Mouse (Mus musculus) adrenal gland, postnatal 36 days (tissue): ENCODE results near the gene Tunar. TPM values are rescaled to one million over a fixed set of nuclear protein-coding genes. Genes with fewer than 3 reads are reported as not detected.

Source experiments
- DNase-seq, 2 experiments: peaks; one replicate each; pipeline ENCODE4 v3.0.0; 2021; ENCODE audit warnings: mixed read lengths in 1 of 2
- total RNA-seq, 2 experiments: library from RNA; stranded (reverse); gene quantifications; 2 replicates each; pipeline ENCODE4 v1.2.3; 2021

The Tunar gene
- total RNA-seq, 2 experiments from 2014 or later = 0.53 to 0.66 TPM

DNA sequence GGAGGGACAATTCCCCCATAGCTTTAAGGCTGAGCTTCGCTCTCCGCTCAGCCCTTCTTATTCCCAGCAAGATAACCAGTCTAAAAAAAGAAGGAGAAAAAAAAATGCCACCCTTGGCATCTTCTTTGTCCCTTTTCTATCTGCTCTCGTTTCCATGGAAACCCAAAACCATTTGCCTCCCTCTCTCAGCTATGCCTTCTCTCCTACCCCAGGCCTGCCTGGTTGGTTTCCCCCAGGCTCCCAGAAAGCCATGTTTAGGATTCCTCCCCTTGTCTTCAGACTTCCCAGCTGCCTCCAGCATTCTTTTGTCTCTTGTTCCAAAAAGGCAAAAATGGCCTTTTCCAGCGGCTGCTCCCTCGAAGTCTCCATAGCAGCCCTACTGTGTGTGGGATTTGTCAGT is 70.1 kb downstream of the Tunar start:
- no peak for DNase-seq

DNA sequence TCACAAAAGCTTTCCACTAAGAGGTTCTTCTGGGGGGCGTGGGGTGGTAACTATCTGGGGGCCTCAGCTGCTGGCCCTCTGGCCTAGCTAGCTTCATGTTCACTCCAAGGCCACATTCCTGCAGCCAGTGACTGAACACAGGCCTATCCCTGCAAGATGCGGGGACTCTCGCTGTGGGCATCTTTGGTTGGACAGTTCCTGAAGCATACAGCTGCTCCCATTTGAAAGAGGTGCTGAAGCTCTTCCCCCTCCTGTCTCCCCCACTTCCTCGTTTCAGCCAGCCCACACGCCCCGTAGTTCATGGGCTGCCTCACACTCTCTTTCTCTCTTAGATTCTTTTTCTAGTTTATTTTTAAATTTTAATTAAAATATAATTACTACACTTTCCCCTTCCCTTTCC is 72.3 kb downstream of the Tunar start:
- DNase-seq = no peak

DNA sequence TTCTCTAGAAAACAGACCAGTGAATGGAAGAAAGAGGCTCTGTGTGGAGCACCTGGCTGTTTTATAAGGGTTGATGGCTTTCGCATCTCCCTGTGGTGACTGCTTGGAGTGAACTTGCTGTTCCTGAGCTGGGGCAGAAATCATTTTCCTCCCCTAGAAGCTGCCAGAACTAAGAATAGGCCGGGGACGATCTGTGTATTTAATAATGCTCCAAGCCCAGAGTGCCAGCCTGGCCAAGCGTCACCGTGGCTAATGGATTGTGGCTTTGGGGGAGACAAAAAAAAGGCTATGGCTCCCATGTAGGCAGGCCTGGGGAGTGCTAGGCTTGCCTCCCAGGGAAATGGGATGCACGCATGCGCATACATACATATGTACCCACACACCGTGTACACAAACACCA is 80.2 kb downstream of the Tunar start:
- DNase-seq = no peak

- DNase-seq = no peak
These were observed 86.8 kb downstream of the Tunar start for GRCm38 (mm10) chr12:105420476-105420875.

DNA sequence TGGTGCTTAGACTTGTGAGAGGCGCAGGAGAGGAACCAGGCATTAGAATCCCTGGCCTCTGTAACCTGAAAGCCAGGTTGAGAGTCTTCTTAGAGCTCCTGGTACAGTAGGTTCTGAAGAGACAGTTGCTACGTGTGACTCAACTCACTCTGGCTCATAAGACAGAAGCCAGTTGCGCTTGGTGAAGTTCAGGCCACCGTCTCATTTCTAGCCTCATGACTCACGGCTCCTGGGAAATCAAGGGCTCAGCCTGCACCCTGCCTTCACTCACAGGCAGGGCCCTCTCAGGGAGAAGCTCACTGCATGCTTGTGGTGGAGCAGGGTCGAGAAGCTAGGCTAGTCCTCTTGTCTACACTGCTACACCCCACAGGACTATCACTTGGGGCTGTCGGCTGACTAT is 92.9 kb downstream of the Tunar start:
- peak; percentile 37 to 47 for DNase-seq

GRCm38 (mm10) chr12:105427039-105427757 is 93.5 kb downstream of the Tunar start:
- DNase-seq = peak; percentile 58 to 59

- DNase-seq = no peak
These were observed 98.2 kb downstream of the Tunar start for GRCm38 (mm10) chr12:105431872-105432271.

GRCm38 (mm10) chr12:105432807-105433206 is 99.1 kb downstream of the Tunar start:
- DNase-seq = no peak

Other genes with a start within 250 kb of the Tunar start
- not detected for gene Tcl1b2, start 187.9 kb upstream of the Tunar start, total RNA-seq
- not detected for gene Tcl1b1, start 174.2 kb upstream of the Tunar start, total RNA-seq
- gene Tcl1b5, start 157.5 kb upstream of the Tunar start, total RNA-seq = not detected
- gene Tcl1b3, start 142.8 kb upstream of the Tunar start, total RNA-seq = not detected
- not detected for gene Tcl1b4, start 131.9 kb upstream of the Tunar start, total RNA-seq
- not detected for gene Tcl1, start 111.1 kb upstream of the Tunar start, total RNA-seq
- 1 to 10 TPM; 2.6 to 4.3 TPM for gene D430019H16Rik, start 120.0 kb downstream of the Tunar start, total RNA-seq
- 10 to 100 TPM; 12.0 to 23.9 TPM for gene Bdkrb2, start 229.4 kb downstream of the Tunar start, total RNA-seq